ENCODE assay signal across 20 mouse cellular contexts in genomic region chr10:122738526-122738925, GRCm38 (mm10). TPM values are rescaled to one million over a fixed set of nuclear protein-coding genes. Genes with fewer than 3 reads are reported as not detected.
A peak's percentile ranks its signal among the peaks of the same experiment; 100 is the strongest.
DNase-seq lines count a peak whose midpoint lies in the region; ATAC-seq and TF ChIP-seq lines count a peak whose summit lies in the region.
"Had no signal": no experiment of that assay in that cellular context is flagged by ENCODE, and none has a peak within 500 bp of the region (broad histone marks: within the 10 kb centered on the region; RNA-seq: fewer than 3 reads in every experiment).

No protein-coding gene starts in this region.

- no peak overlapping the region for H3K4me2 ChIP-seq in midbrain, embryonic 13.5 days (replicated peaks)
- H3K4me2 ChIP-seq: embryonic facial prominence, embryonic 13.5 days; heart, embryonic 12.5 days; limb, embryonic 13.5 days; neural tube, embryonic 12.5 days had no signal

- TF ChIP-seq CTCF in spleen, adult 2 months (IDR thresholded peaks at IDR 0.05; ENCODE audit: extremely low read depth, insufficient read depth, insufficient read length, insufficient replicate concordance), result no peak
- TF ChIP-seq CTCF in cortical plate, adult 2 months (IDR thresholded peaks at IDR 0.05; ENCODE audit: extremely low read depth, insufficient read depth, low read length), result no peak

- no peak overlapping the region for H3K9ac ChIP-seq in midbrain, embryonic 13.5 days (replicated peaks)
- H3K9ac ChIP-seq: embryonic facial prominence, embryonic 13.5 days; heart, embryonic 12.5 days; limb, embryonic 13.5 days; liver, embryonic 14.5 days; neural tube, embryonic 12.5 days had no signal

- peaks cover 3% of the 10 kb centered on the region; the same call in 1 of the 2 replicates for H3K4me1 ChIP-seq in heart, embryonic 10.5 days
- H3K4me1 ChIP-seq in spleen, adult 2 months (ENCODE audit: control insufficient read depth, insufficient read depth, insufficient read length), result peaks cover 9% of the 10 kb centered on the region
- peaks cover 22% of the 10 kb centered on the region for H3K4me1 ChIP-seq in cortical plate, adult 2 months (ENCODE audit: control insufficient read depth, insufficient read depth, low read length)
- peaks cover 11% of the 10 kb centered on the region for H3K4me1 ChIP-seq in midbrain, embryonic 13.5 days (replicated peaks)

- no peak overlapping the region for H3K27ac ChIP-seq in heart, embryonic 10.5 days
- peak overlapping the region; percentile 87 for H3K27ac ChIP-seq in spleen, adult 2 months (ENCODE audit: insufficient read depth, low read length)
- 0 out of 2 replicates have a peak overlapping the region, but pooled peaks have one; percentile 47 for H3K27ac ChIP-seq in cortical plate, adult 2 months (ENCODE audit: insufficient read depth, low read length)
- H3K27ac ChIP-seq in midbrain, embryonic 13.5 days, result no peak overlapping the region
- H3K27ac ChIP-seq: embryonic facial prominence, embryonic 13.5 days; hindbrain, postnatal 0 days; limb, embryonic 13.5 days; liver, embryonic 14.5 days; neural tube, embryonic 12.5 days had no signal

- no peak for TF ChIP-seq POLR2A in spleen, adult 2 months (IDR thresholded peaks at IDR 0.05; ENCODE audit: low read depth, low read length)
- no peak for TF ChIP-seq POLR2A in cortical plate, adult 2 months (IDR thresholded peaks at IDR 0.05; ENCODE audit: extremely low read depth, insufficient read depth, low read length)

- no peaks in the 10 kb centered on the region for H3K36me3 ChIP-seq in heart, embryonic 10.5 days
- H3K36me3 ChIP-seq in spleen, adult 2 months (ENCODE audit: control insufficient read depth, insufficient read depth, low read length), result no peaks in the 10 kb centered on the region
- no peaks in the 10 kb centered on the region for H3K36me3 ChIP-seq in midbrain, embryonic 13.5 days
- H3K36me3 ChIP-seq: embryonic facial prominence, embryonic 13.5 days; G1E; heart, embryonic 12.5 days; limb, embryonic 13.5 days; neural tube, embryonic 12.5 days had no signal

- no peak for ATAC-seq in midbrain, embryonic 13.5 days
- ATAC-seq: hindbrain, postnatal 0 days had no signal

- H3K9me3 ChIP-seq in heart, embryonic 10.5 days, result no peaks in the 10 kb centered on the region
- no peaks in the 10 kb centered on the region for H3K9me3 ChIP-seq in midbrain, embryonic 13.5 days
- H3K9me3 ChIP-seq: embryonic facial prominence, embryonic 13.5 days; heart, embryonic 12.5 days; limb, embryonic 13.5 days; neural tube, embryonic 12.5 days had no signal

- no peaks in the 10 kb centered on the region for H3K27me3 ChIP-seq in heart, embryonic 10.5 days (ENCODE audit: insufficient read depth, poor library complexity, severe bottlenecking)
- H3K27me3 ChIP-seq in spleen, adult 2 months (ENCODE audit: control insufficient read depth, insufficient read depth, low read length), result no peaks in the 10 kb centered on the region
- no peaks in the 10 kb centered on the region for H3K27me3 ChIP-seq in midbrain, embryonic 13.5 days
- H3K27me3 ChIP-seq: embryonic facial prominence, embryonic 13.5 days; heart, embryonic 12.5 days; limb, embryonic 13.5 days; neural tube, embryonic 12.5 days had no signal

- WGBS in heart, embryonic 10.5 days, result 69% methylated on average over 10 of the region's 10 CpGs
- 72% methylated on average over 10 of the region's 10 CpGs for WGBS in spleen, adult 2 months
- WGBS in midbrain, embryonic 13.5 days, result 95% methylated on average over 10 of the region's 10 CpGs

- peak; percentile 33 for DNase-seq in heart, embryonic 10.5 days (ENCODE audit: low spot score)
- DNase-seq in heart, adult 9 months (ENCODE audit: low spot score in 2 of 2), result no peak
- DNase-seq in spleen, adult 2 months (ENCODE audit: low read depth in 1 of 2, low spot score in 2 of 2), result no peak
- no peak for DNase-seq in spleen, adult 18-20 months
- peak; percentile 77 for DNase-seq in telencephalon, adult 2 months (ENCODE audit: low read depth, low spot score)
- DNase-seq in adrenal gland, postnatal 14 days, result no peak
- DNase-seq: B cell, adult 2 months; cerebellum, adult 9-10 months; gastrocnemius, postnatal 14 days; kidney, adult 8-10 months; kidney, postnatal 36 days had no signal

- H3K4me3 ChIP-seq in heart, embryonic 10.5 days, result no peak overlapping the region
- H3K4me3 ChIP-seq in spleen, adult 2 months (ENCODE audit: extremely low read depth, insufficient read depth, insufficient read length), result no peak overlapping the region
- H3K4me3 ChIP-seq in cortical plate, adult 2 months (ENCODE audit: insufficient read depth, low read length), result no peak overlapping the region
- no peak overlapping the region for H3K4me3 ChIP-seq in midbrain, embryonic 13.5 days (replicated peaks)
- H3K4me3 ChIP-seq: embryonic facial prominence, embryonic 13.5 days; heart, embryonic 12.5 days; limb, embryonic 13.5 days; neural tube, embryonic 12.5 days had no signal

RNA-seq across cellular contexts. Expression of gene Ppm1h, which starts 60.0 kb away (rescaled TPM):
- polyA plus RNA-seq in heart, embryonic 10.5 days (2016; fragmentation: Nextera tagmentation; extraction: Ambion mirVana), result 2.3 and 3.7 TPM in 2 replicates
- 9.7 and 13.9 TPM in 2 replicates for polyA plus RNA-seq in spleen, adult 2 months (2012; rRNA removed)
- polyA plus RNA-seq in cortical plate, adult 2 months (2012; rRNA removed), result 34.2 and 38.3 TPM in 2 replicates
- polyA plus RNA-seq in midbrain, embryonic 13.5 days (2015; fragmentation: Nextera tagmentation; extraction: Ambion mirVana), result 12.6 and 14.8 TPM in 2 replicates
- 16.9 and 17.3 TPM in 2 replicates for total RNA-seq in adrenal gland, postnatal 14 days (2021)
- polyA plus RNA-seq: G1E had no signal

Comparison
In these comparisons a context has a peak if more than half of its experiments do, and no peak if none do; other contexts are left out.
1. DNase-seq: peak in heart, embryonic 10.5 days (single experiment) and telencephalon, adult 2 months (single experiment); none in heart, adult 9 months (0 of 2), spleen, adult 2 months (0 of 2), spleen, adult 18-20 months (0 of 2) and adrenal gland, postnatal 14 days (single experiment).
2. H3K27ac ChIP-seq: peak in spleen, adult 2 months (single experiment) and cortical plate, adult 2 months (single experiment); none in heart, embryonic 10.5 days (single experiment) and midbrain, embryonic 13.5 days (single experiment).